Mouse (Mus musculus) lung, postnatal 14 days (tissue): ENCODE measurements around the gene Tut4.

ENCODE experiments used
- DNase-seq: peaks from one replicate; pipeline ENCODE4 v3.0.0; 2021

Tut4 gene

GRCm38 (mm10) chr4:108459231-108460155 lies at the start of gene Tut4:
Gene Tut4 (plus strand): TSS chr4:108459426.
- DNase-seq = peak; percentile 85

- DNase-seq = no peak
Measured at GRCm38 (mm10) chr4:108424587-108424986, 34.6 kb upstream of the Tut4 start.

- DNase-seq = no peak
Measured at GRCm38 (mm10) chr4:108427719-108428340, 31.4 kb upstream of the Tut4 start.

- no peak for DNase-seq
Measured at GRCm38 (mm10) chr4:108428341-108428721, 30.9 kb upstream of the Tut4 start.

- no peak for DNase-seq
Measured at GRCm38 (mm10) chr4:108430656-108431560, 28.3 kb upstream of the Tut4 start.

- DNase-seq = no peak
Measured at GRCm38 (mm10) chr4:108431561-108431936, 27.7 kb upstream of the Tut4 start.

- DNase-seq = no peak
Measured at GRCm38 (mm10) chr4:108433341-108433740, 25.9 kb upstream of the Tut4 start.

- DNase-seq = no peak
Measured at GRCm38 (mm10) chr4:108434221-108434620, 25.0 kb upstream of the Tut4 start.

- DNase-seq = no peak
Measured at GRCm38 (mm10) chr4:108434781-108435180, 24.4 kb upstream of the Tut4 start.

GRCm38 (mm10) chr4:108435646-108436045 lies 23.6 kb upstream of the Tut4 start:
- DNase-seq = no peak

- DNase-seq = no peak
Measured at GRCm38 (mm10) chr4:108436225-108436624, 23.0 kb upstream of the Tut4 start.

- DNase-seq = peak; percentile 72
Measured at GRCm38 (mm10) chr4:108438082-108438840, 21.0 kb upstream of the Tut4 start.

GRCm38 (mm10) chr4:108448091-108448490 lies 11.1 kb upstream of the Tut4 start:
- no peak for DNase-seq

- no peak for DNase-seq
Measured at GRCm38 (mm10) chr4:108456028-108456427, 3.2 kb upstream of the Tut4 start.

GRCm38 (mm10) chr4:108458201-108458741 lies 955 bp upstream of the Tut4 start:
- no peak for DNase-seq

GRCm38 (mm10) chr4:108460156-108460923 lies 1.1 kb downstream of the Tut4 start:
- DNase-seq = peak; percentile 63

GRCm38 (mm10) chr4:108461262-108461903 lies 2.2 kb downstream of the Tut4 start:
- DNase-seq = no peak

GRCm38 (mm10) chr4:108473586-108473985 lies 14.4 kb downstream of the Tut4 start:
- DNase-seq = no peak

- no peak for DNase-seq
Measured at GRCm38 (mm10) chr4:108482776-108483175, 23.6 kb downstream of the Tut4 start.

- no peak for DNase-seq
Measured at GRCm38 (mm10) chr4:108484230-108484629, 25.0 kb downstream of the Tut4 start.

GRCm38 (mm10) chr4:108503023-108503422 lies 43.8 kb downstream of the Tut4 start:
- DNase-seq = no peak
